Mouse (Mus musculus) liver, embryonic 14.5 days (tissue): Measurements from ENCODE around the gene Brms1.

Experiments used
- CTCF ChIP-seq: IDR thresholded peaks from 2 replicates; pipeline ENCODE4 v1.5.1; 2016; ENCODE audit warnings: antibody characterized with exemption, low read depth, control low read depth
- EP300 ChIP-seq: IDR thresholded peaks from 2 replicates; pipeline ENCODE4 v1.6.1; 2016; ENCODE audit warnings: antibody characterized with exemption, low read depth

DNA sequence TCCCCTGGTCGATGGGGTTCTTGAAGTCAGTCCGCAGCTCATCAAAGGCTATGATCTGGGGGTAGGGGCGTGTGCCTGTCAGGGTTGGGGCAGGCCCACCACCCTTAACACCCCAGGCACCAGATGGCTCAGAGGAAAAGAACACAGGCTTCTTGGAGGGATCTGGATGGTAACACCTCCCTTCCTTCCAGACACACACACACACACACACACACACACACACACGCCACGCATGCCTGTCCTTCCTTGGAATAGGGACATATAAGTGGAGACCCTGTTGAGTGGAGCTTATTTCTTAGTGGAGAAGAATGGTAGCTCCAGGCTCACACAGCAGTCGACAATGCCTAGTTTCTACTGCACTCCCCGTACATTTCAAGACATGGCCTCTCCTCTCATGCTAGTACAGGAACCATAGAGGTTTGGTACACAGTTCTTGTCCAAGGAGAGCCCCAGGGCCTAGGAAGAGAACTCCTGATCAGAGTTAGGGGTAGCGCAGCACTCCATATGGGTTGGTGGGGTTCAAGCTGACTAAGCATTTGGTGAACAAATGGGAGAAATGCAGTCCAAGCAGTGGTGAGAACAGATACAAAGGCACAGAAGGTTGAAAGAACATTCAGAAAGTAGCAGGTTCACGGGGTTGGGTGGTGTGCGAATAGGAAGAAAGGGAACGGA, 53.7 kb downstream of the Brms1 start:
- TF ChIP-seq CTCF (no peak), EP300 (no peak)
